In the genomic region with DNA sequence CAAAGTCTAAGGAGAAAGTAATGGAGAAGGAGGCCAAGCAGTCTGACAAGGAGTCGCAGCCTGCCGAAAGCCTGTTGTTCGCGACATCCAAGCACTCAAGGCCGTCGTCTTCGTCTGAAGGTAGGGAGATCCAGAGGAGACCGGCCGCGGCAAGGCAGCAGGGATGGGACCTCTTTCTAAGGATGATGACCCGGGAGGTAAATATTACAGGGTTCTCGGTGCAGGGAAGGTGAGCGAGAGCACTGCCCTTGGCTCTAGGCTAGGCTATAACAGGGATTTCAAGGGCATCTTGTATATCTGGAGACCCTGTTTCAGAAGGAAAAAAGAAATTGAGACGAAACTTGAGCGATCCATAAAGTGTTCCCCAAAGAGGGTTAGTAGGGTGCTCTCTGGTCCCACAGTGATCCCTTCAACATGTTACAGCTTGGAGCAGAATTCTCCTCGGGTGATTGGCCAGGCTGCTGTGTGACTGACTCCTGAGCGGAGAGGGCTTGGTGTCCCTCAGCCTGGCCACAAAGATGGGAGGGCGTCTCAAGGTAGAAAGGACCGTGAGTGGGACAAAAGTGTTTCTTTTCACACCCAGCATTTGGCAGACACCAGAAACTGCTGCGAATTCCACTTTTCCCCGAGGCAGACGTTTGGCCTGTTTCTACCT, we compare ENCODE assay signal across 8 mouse cellular contexts. TPM values are rescaled to one million over a fixed set of nuclear protein-coding genes. Genes with fewer than 3 reads are reported as not detected.
A peak's percentile ranks its signal among the peaks of the same experiment; 100 is the strongest.
DNase-seq lines count a peak whose midpoint lies in the region; ATAC-seq and TF ChIP-seq lines count a peak whose summit lies in the region.

No protein-coding gene starts in this region.

- no peaks in the 10 kb centered on the region for H3K4me1 ChIP-seq in ES-Bruce4 (ENCODE audit: control insufficient read depth, insufficient read depth, low read length)
- H3K4me1 ChIP-seq in heart, embryonic 10.5 days = peaks cover 38% of the 10 kb centered on the region
- peaks cover 12% of the 10 kb centered on the region in 2 experiments for H3K4me1 ChIP-seq in liver, embryonic 14.5 days (replicated peaks; ENCODE audit: control insufficient read depth in 2 of 2, insufficient read depth in 2 of 2, low read length in 1 of 2)

- H3K27ac ChIP-seq in ES-Bruce4 (ENCODE audit: insufficient read depth, low read length) = peak overlapping the region; percentile 10; the same call in 1 of the 2 replicates
- peak overlapping the region; percentile 92 for H3K27ac ChIP-seq in heart, embryonic 10.5 days
- peak overlapping the region; percentile 31 for H3K27ac ChIP-seq in liver, embryonic 14.5 days

- peaks cover 14% of the 10 kb centered on the region for H3K79me3 ChIP-seq in C2C12 (ENCODE audit: low read depth)

- peak overlapping the region; percentile 95 for H3K4me2 ChIP-seq in liver, embryonic 14.5 days (ENCODE audit: low read depth)

- DNase-seq in heart, embryonic 10.5 days (ENCODE audit: low spot score) = no peak
- DNase-seq in liver, embryonic 14.5 days (ENCODE audit: low read depth in 3 of 3, low spot score in 3 of 3) = no peak
- no peak for DNase-seq in urinary bladder, adult 18-20 months (ENCODE audit: low spot score in 2 of 2)
- DNase-seq in right cerebral cortex, adult 2 months (ENCODE audit: low spot score in 2 of 2) = no peak
- no peak for DNase-seq in yolk sac, embryonic 10.5 days (ENCODE audit: low spot score)
- DNase-seq in right cerebral cortex, postnatal 36 days (ENCODE audit: low spot score in 2 of 2) = no peak

- peak overlapping the region; percentile 39 for H3K4me3 ChIP-seq in C2C12 (ENCODE audit: insufficient read depth, poor library complexity, severe bottlenecking)
- peak overlapping the region; percentile 83 for H3K4me3 ChIP-seq in ES-Bruce4 (ENCODE audit: low read depth, low read length)
- peak overlapping the region; percentile 95 for H3K4me3 ChIP-seq in heart, embryonic 10.5 days
- peak overlapping the region; percentile 60 to 80 for H3K4me3 ChIP-seq in liver, embryonic 14.5 days (ENCODE audit: insufficient read depth in 1 of 2, low read depth in 2 of 2, low read length in 2 of 2)

- H3K36me3 ChIP-seq in C2C12 (ENCODE audit: control insufficient read depth, insufficient read depth) (peaks cover 8% of the 10 kb centered on the region), ES-Bruce4 (ENCODE audit: control insufficient read depth, insufficient read depth, low read length, poor library complexity, severe bottlenecking) (peaks cover 4% of the 10 kb centered on the region; the same call in 1 of the 2 replicates)
- peaks cover 20% of the 10 kb centered on the region for H3K36me3 ChIP-seq in heart, embryonic 10.5 days
- H3K36me3 ChIP-seq in liver, embryonic 14.5 days (replicated peaks; ENCODE audit: control insufficient read depth, insufficient read depth, low read depth) = peaks cover 10% of the 10 kb centered on the region

- peaks cover 20% of the 10 kb centered on the region for H3K79me2 ChIP-seq in C2C12 (ENCODE audit: control insufficient read depth, insufficient read depth)

- TF ChIP-seq CTCF in C2C12 (IDR thresholded peaks at IDR 0.05; ENCODE audit: control insufficient read depth, insufficient read depth, insufficient read length) (no peak), ES-Bruce4 (IDR thresholded peaks at IDR 0.05; ENCODE audit: low read depth, low read length) (no peak)
- TF ChIP-seq CTCF in liver, embryonic 14.5 days (IDR thresholded peaks at IDR 0.05; ENCODE audit: low read depth) = no peak

- H3K9ac ChIP-seq in ES-Bruce4 (ENCODE audit: low read depth, poor library complexity, severe bottlenecking) = peak overlapping the region; percentile 66
- peak overlapping the region; percentile 57 for H3K9ac ChIP-seq in liver, embryonic 14.5 days (replicated peaks)

- no peaks in the 10 kb centered on the region for H3K9me3 ChIP-seq in ES-Bruce4 (replicated peaks; ENCODE audit: control insufficient read depth, insufficient read depth, low read length, poor library complexity, severe bottlenecking)
- H3K9me3 ChIP-seq in heart, embryonic 10.5 days = no peaks in the 10 kb centered on the region
- H3K9me3 ChIP-seq in liver, embryonic 14.5 days (ENCODE audit: control insufficient read depth, low read length) = no peaks in the 10 kb centered on the region

- WGBS in heart, embryonic 10.5 days = 16% methylated on average over 22 of the region's 22 CpGs
- WGBS in liver, embryonic 14.5 days (ENCODE audit: insufficient replicate concordance) = 25% methylated on average over 22 of the region's 22 CpGs

- ATAC-seq in liver, embryonic 14.5 days (ENCODE audit: insufficient read depth) = peak; percentile 14

- TF ChIP-seq EP300 in ES-Bruce4 (IDR thresholded peaks at IDR 0.05; ENCODE audit: insufficient read depth, low read depth, low read length) = no peak
- no peak for TF ChIP-seq EP300 in liver, embryonic 14.5 days (IDR thresholded peaks at IDR 0.05; ENCODE audit: low read depth)

- TF ChIP-seq POLR2A in ES-Bruce4 (IDR thresholded peaks at IDR 0.05; ENCODE audit: insufficient read depth, low read length) = no peak

- no peaks in the 10 kb centered on the region for H3K27me3 ChIP-seq in C2C12 (ENCODE audit: control insufficient read depth, insufficient read depth, insufficient read length)
- no peaks in the 10 kb centered on the region for H3K27me3 ChIP-seq in ES-Bruce4 (ENCODE audit: control insufficient read depth, insufficient read depth, low read length, poor library complexity, severe bottlenecking)
- peaks cover 5% of the 10 kb centered on the region; the same call in 1 of the 2 replicates for H3K27me3 ChIP-seq in heart, embryonic 10.5 days (ENCODE audit: insufficient read depth, poor library complexity, severe bottlenecking)
- no peaks in the 10 kb centered on the region for H3K27me3 ChIP-seq in liver, embryonic 14.5 days (ENCODE audit: control insufficient read depth, insufficient read depth, low read length)

- H3ac ChIP-seq in C2C12 (ENCODE audit: control insufficient read depth, insufficient read length, low read depth) = peak overlapping the region; percentile 96

TF ChIP-seq in C2C12, 6 proteins besides CTCF, POLR2A, EP300 and RAD21:
- TF ChIP-seq MYOD1 (IDR thresholded peaks at IDR 0.05; ENCODE audit: control insufficient read depth, insufficient read length, low read depth) (no peak), FOSL1 (IDR thresholded peaks at IDR 0.05; ENCODE audit: insufficient read depth, low read length, poor library complexity, severe bottlenecking) (no peak), MYOG (IDR thresholded peaks at IDR 0.05; ENCODE audit: control insufficient read depth, extremely low read depth, insufficient read length) (no peak), CEBPB (IDR thresholded peaks at IDR 0.05; ENCODE audit: low read depth) (no peak), USF1 (IDR thresholded peaks at IDR 0.05; ENCODE audit: low read depth) (no peak), MAX (IDR thresholded peaks at IDR 0.05) (no peak)

RNA-seq across cellular contexts. Expression of a gene that starts 0.6 kb away (rescaled TPM):
- polyA plus RNA-seq in C2C12 (2012; fragmentation: generic; extraction: Trizol) (1.1 TPM), ES-Bruce4 (2011; ENCODE audit: insufficient read depth, insufficient read length, low read depth, missing spikeins) (1.8 TPM in 2 replicates)
- 3.5 and 3.6 TPM in 2 replicates for polyA plus RNA-seq in heart, embryonic 10.5 days (2016; fragmentation: Nextera tagmentation; extraction: Ambion mirVana)
- 0.21 and 0.60 TPM in 2 replicates for polyA plus RNA-seq in liver, embryonic 14.5 days (2012; rRNA removed)
- 0.08 and 0.16 TPM in 2 replicates for polyA plus RNA-seq in liver, embryonic 14.5 days (2014; fragmentation: Nextera tagmentation; extraction: Ambion mirVana)

RNA-seq across cellular contexts. Expression of a gene that starts 0.7 kb away (rescaled TPM):
- polyA plus RNA-seq in C2C12 (2012; fragmentation: generic; extraction: Trizol) = 94.4 TPM
- polyA plus RNA-seq in ES-Bruce4 (2011; ENCODE audit: insufficient read depth, insufficient read length, low read depth, missing spikeins) = 64.1 and 66.0 TPM in 2 replicates
- 120 and 123 TPM in 2 replicates for polyA plus RNA-seq in heart, embryonic 10.5 days (2016; fragmentation: Nextera tagmentation; extraction: Ambion mirVana)
- 29.9 and 30.9 TPM in 2 replicates for polyA plus RNA-seq in liver, embryonic 14.5 days (2012; rRNA removed)
- 42.9 and 44.6 TPM in 2 replicates for polyA plus RNA-seq in liver, embryonic 14.5 days (2014; fragmentation: Nextera tagmentation; extraction: Ambion mirVana)

RNA-seq across cellular contexts. Expression of a gene that starts 11.4 kb away (rescaled TPM):
- polyA plus RNA-seq in C2C12 (2012; fragmentation: generic; extraction: Trizol) (23.8 TPM), ES-Bruce4 (2011; ENCODE audit: insufficient read depth, insufficient read length, low read depth, missing spikeins) (34.3 and 35.7 TPM in 2 replicates)
- polyA plus RNA-seq in heart, embryonic 10.5 days (2016; fragmentation: Nextera tagmentation; extraction: Ambion mirVana) = 27.0 and 31.2 TPM in 2 replicates
- polyA plus RNA-seq in liver, embryonic 14.5 days (2012; rRNA removed) = 15.4 and 16.3 TPM in 2 replicates
- polyA plus RNA-seq in liver, embryonic 14.5 days (2014; fragmentation: Nextera tagmentation; extraction: Ambion mirVana) = 7.2 and 10.1 TPM in 2 replicates

RNA-seq across cellular contexts. Expression of a gene that starts 22.8 kb away (rescaled TPM):
- polyA plus RNA-seq in C2C12 (2012; fragmentation: generic; extraction: Trizol) = 0.89 TPM
- polyA plus RNA-seq in ES-Bruce4 (2011; ENCODE audit: insufficient read depth, insufficient read length, low read depth, missing spikeins) = 0.25 and 0.64 TPM in 2 replicates
- 2.2 and 2.6 TPM in 2 replicates for polyA plus RNA-seq in heart, embryonic 10.5 days (2016; fragmentation: Nextera tagmentation; extraction: Ambion mirVana)
- polyA plus RNA-seq in liver, embryonic 14.5 days (2012; rRNA removed) = 0.87 and 0.92 TPM in 2 replicates
- 1.5 TPM in 2 replicates for polyA plus RNA-seq in liver, embryonic 14.5 days (2014; fragmentation: Nextera tagmentation; extraction: Ambion mirVana)

RNA-seq across cellular contexts. Expression of a gene that starts 27.2 kb away (rescaled TPM):
- polyA plus RNA-seq in C2C12 (2012; fragmentation: generic; extraction: Trizol) = 0.92 TPM
- not detected in 2 replicates for polyA plus RNA-seq in ES-Bruce4 (2011; ENCODE audit: insufficient read depth, insufficient read length, low read depth, missing spikeins)
- 1.9 and 5.2 TPM in 2 replicates for polyA plus RNA-seq in heart, embryonic 10.5 days (2016; fragmentation: Nextera tagmentation; extraction: Ambion mirVana)
- polyA plus RNA-seq in liver, embryonic 14.5 days (2012; rRNA removed) = 0.07 and 0.14 TPM in 2 replicates
- 0.06 and 0.23 TPM in 2 replicates for polyA plus RNA-seq in liver, embryonic 14.5 days (2014; fragmentation: Nextera tagmentation; extraction: Ambion mirVana)

Comparison
In these comparisons a context has a peak if more than half of its experiments do, and no peak if none do; other contexts are left out.
1. H3K4me3 ChIP-seq: peak in every context shown above with its lines; median percentile 95 in heart, embryonic 10.5 days; 83 in ES-Bruce4; 70 in liver, embryonic 14.5 days; 39 in C2C12.
2. H3K27ac ChIP-seq: peak in every context shown above with its lines; median percentile 92 in heart, embryonic 10.5 days; 31 in liver, embryonic 14.5 days; 10 in ES-Bruce4.